Mouse (Mus musculus): ENCODE data around the gene Akap11.

Akap11 gene

GRCm38 (mm10) chr14:78448807-78449406 lies 87.7 kb downstream of the Akap11 start:
- DNase-seq (ENCODE audit: low spot score), result no peak

- no peak for DNase-seq (ENCODE audit: low spot score)
Observed at GRCm38 (mm10) chr14:78448017-78448416, 88.6 kb downstream of the Akap11 start.

GRCm38 (mm10) chr14:78447542-78447941 lies 89.1 kb downstream of the Akap11 start:
- no peak for DNase-seq (ENCODE audit: low spot score)

All from T-cell, adult 2 months (primary cell).